Mouse (Mus musculus) adrenal gland, postnatal 14 days (tissue): ENCODE measurements at regions not wholly inside any gene's neighbourhood (a gene's known extent, or its start where the extent isn't known, plus 50 kb on each side); places are given as distances from the start of the nearest gene placed in this dataset.

Experiments
- DNase-seq: peaks from one replicate; pipeline ENCODE4 v3.0.0; 2021; ENCODE audit warnings: mixed read lengths

GRCm38 (mm10) chr15:70920138-70920537 is 2914.2 kb upstream of the Gm6569 start:
- DNase-seq, result no peak

GRCm38 (mm10) chr15:70920862-70921261 is 2913.5 kb upstream of the Gm6569 start:
- DNase-seq, result peak; percentile 50
